Mouse (Mus musculus) thymus, adult 2 months (tissue): ENCODE measurements around the gene Ramp3.

ENCODE experiments used
- CTCF ChIP-seq: fragments of 200-500 bp; IDR thresholded peaks from 2 replicates; pipeline ENCODE4 v1.5.1; 2012; ENCODE audit warnings: mild to moderate bottlenecking, control low read depth, low read length, moderate library complexity, borderline replicate concordance; ENCODE audit not compliant: control insufficient read depth, poor library complexity, insufficient read depth; ENCODE audit errors: extremely low read depth
- POLR2A ChIP-seq: fragments of 200-500 bp; IDR thresholded peaks from 2 replicates; pipeline ENCODE4 v1.6.1; 2012; ENCODE audit warnings: mild to moderate bottlenecking, low read length, control low read depth, moderate library complexity; ENCODE audit not compliant: control insufficient read depth, poor library complexity, insufficient read depth; ENCODE audit errors: extremely low read depth

GRCm38 (mm10) chr11:6676641-6677040, 18.3 kb downstream of the Ramp3 start:
- TF ChIP-seq CTCF (no peak), POLR2A (no peak)
